Mouse (Mus musculus) stomach, embryonic 16.5 days (tissue): ENCODE results near the gene Arhgef3. TPM values are rescaled to one million over a fixed set of nuclear protein-coding genes. Genes with fewer than 3 reads are reported as not detected.

Experiments used
- ATAC-seq: fragments of 200-750 bp; cut with Nextera tagmentation; 2 replicates; pipeline ENCODE4 v1.8.0; 2017; ENCODE audit warnings: moderate number of reproducible peaks, moderate TSS enrichment; ENCODE audit not compliant: insufficient read depth, low FRiP score
- H3K27ac ChIP-seq: fragments of 300-500 bp; sonication (generic); 2 replicates; pipeline ENCODE4 v1.5.1; 2014; ENCODE audit warnings: low read length
- H3K27me3 ChIP-seq: fragments of 300-500 bp; sonication (generic); 2 replicates; pipeline ENCODE4 v1.6.1; 2014; ENCODE audit warnings: low read length, control low read depth, mixed read lengths; ENCODE audit not compliant: control insufficient read depth, insufficient read depth
- H3K36me3 ChIP-seq: fragments of 300-500 bp; sonication (generic); 2 replicates; pipeline ENCODE4 v1.6.1; 2014; ENCODE audit warnings: low read length; ENCODE audit not compliant: control insufficient read depth, insufficient read depth
- H3K4me1 ChIP-seq: fragments of 300-500 bp; sonication (generic); 2 replicates; pipeline ENCODE4 v1.6.1; 2014; ENCODE audit warnings: low read length, control low read depth, mixed read lengths; ENCODE audit not compliant: control insufficient read depth, insufficient read depth
- H3K4me2 ChIP-seq: fragments of 300-500 bp; sonication (generic); 2 replicates; pipeline ENCODE4 v1.6.1; 2014; ENCODE audit warnings: low read depth, low read length, mixed read lengths
- H3K4me3 ChIP-seq: fragments of 300-500 bp; sonication (generic); replicated peaks from 2 replicates; pipeline ENCODE4 v1.5.1; 2014; ENCODE audit warnings: mild to moderate bottlenecking, low read length
- H3K9ac ChIP-seq: fragments of 300-500 bp; sonication (generic); 2 replicates; pipeline ENCODE4 v1.6.1; 2014; ENCODE audit warnings: low read length
- H3K9me3 ChIP-seq: fragments of 300-500 bp; sonication (generic); replicated peaks from 2 replicates; pipeline ENCODE4 v1.6.1; 2016; ENCODE audit warnings: low read length, control low read depth; ENCODE audit not compliant: control insufficient read depth
- WGBS: fragments of 180-500 bp; shearing (Covaris S2); extraction: QIAGEN DNeasy Blood & Tissue Kit; methylation state at CpG from one replicate; pipeline ENCODE4 v1.1.7; 2014; 5-methylcytosine and 5-hydroxymethylcytosine counted together
- polyA plus RNA-seq: library from polyadenylated mRNA; unstranded; fragments of >200 nt; fragmentation: Nextera tagmentation; extraction: Ambion mirVana; gene quantifications from 2 replicates; pipeline ENCODE4 v1.2.1, GENCODE M21; 2015

Arhgef3 gene
- polyA plus RNA-seq, 1 experiment from 2014 or later, result 20.9 TPM

DNA sequence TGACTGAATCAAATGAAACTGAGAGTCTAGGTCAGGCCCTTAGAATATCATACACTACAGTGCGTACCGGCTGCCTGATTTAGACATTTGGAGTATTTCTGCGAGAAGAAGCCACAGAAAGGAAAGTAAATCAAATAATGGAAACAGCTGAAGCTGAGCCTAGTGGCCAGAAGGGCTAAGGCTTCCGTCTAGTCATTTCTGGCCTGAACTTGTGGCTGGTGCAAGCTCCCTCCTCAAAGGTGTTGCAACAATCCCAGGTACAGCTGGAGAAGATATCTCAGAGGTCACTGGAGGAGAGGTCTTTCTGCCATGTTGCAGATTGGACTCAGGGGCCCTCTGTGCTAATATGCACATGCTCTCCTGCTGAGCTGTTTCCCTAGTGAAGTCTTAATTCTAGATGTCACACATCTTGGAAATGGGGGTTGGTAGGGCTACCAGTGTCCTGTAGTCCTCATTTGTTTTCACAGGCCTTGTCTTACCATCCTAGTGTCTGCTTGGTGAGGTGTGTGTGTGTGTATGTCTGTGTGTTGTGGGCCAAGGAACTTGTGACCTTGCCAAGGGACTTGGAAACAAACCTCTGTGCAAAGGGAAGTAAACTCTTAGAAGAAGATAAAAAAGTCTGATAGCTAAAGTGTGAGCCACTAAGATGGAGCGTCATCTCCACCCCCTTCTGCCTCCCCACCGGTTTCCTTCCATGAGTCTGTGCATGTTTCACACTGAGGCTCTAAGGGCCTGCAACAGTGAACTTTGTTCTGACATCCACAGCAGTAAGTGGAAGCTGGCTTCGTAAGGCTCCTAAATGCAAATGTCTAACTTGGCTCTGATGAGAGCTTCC is 230.6 kb downstream of the Arhgef3 start:
- Histone ChIP-seq H3K9me3 (no peaks in the 10 kb centered on the region; the same call in 1 of the 2 replicates), H3K4me3 (no peak overlapping the region), H3K27me3 (no peaks in the 10 kb centered on the region), H3K9ac (no peak overlapping the region), H3K4me1 (peaks cover 21% of the 10 kb centered on the region), H3K36me3 (no peaks in the 10 kb centered on the region), H3K27ac (no peak overlapping the region), H3K4me2 (no peak overlapping the region)
- no peak for ATAC-seq
- 76% methylated on average over 7 of the region's 7 CpGs for WGBS

DNA sequence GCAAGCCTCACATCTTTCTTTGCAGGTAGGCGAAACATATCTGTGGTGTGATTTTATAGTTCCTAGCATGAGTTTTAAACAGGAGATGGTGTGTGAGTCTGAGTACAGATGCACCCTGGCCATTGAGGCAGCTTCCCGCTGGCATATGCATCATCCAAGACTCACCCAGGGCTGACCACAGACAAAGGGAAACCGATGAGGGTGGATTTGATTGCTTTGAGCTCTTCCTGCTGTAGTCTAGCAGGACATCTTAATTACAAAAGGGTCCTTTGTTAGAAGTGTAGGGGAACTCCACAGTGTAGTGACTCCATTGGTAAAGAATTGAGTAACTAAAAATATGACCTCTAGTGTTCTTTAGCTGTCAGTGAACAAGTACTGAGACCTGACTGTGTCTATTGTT is 232.5 kb downstream of the Arhgef3 start:
- WGBS, result 66% methylated on average over 3 of the region's 3 CpGs
- Histone ChIP-seq H3K27me3 (no peaks in the 10 kb centered on the region), H3K4me2 (no peak overlapping the region), H3K36me3 (no peaks in the 10 kb centered on the region), H3K9me3 (no peaks in the 10 kb centered on the region; the same call in 1 of the 2 replicates), H3K4me3 (no peak overlapping the region), H3K4me1 (peaks cover 32% of the 10 kb centered on the region), H3K27ac (no peak overlapping the region; the same call in 1 of the 2 replicates), H3K9ac (no peak overlapping the region)
- ATAC-seq, result no peak

DNA sequence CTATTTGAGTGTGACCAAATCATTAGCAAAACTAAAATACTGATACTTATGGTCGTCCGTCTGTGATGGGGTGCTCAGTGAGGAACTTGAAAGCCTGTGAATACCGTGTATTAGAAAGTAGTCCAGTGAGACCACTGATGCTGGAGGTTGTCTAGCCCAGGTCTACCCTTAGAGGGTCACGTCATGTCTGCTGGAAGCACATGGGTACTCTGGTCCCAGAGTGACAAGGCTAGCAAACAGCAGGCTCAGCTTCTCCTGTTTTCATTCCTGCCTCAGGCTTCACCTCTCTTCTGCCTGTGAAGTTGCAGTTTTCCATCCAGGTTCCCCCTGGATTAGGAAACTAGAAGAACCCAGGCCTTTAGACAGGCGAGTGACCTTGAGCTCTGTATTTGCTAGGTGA is 233.0 kb downstream of the Arhgef3 start:
- Histone ChIP-seq H3K9ac (no peak overlapping the region), H3K4me1 (peaks cover 34% of the 10 kb centered on the region), H3K27me3 (no peaks in the 10 kb centered on the region), H3K4me3 (no peak overlapping the region), H3K27ac (peak overlapping the region; percentile 27; the same call in 1 of the 2 replicates), H3K36me3 (no peaks in the 10 kb centered on the region), H3K4me2 (no peak overlapping the region), H3K9me3 (no peaks in the 10 kb centered on the region; the same call in 1 of the 2 replicates)
- no peak for ATAC-seq
- WGBS, result 83% methylated on average over 5 of the region's 5 CpGs

DNA sequence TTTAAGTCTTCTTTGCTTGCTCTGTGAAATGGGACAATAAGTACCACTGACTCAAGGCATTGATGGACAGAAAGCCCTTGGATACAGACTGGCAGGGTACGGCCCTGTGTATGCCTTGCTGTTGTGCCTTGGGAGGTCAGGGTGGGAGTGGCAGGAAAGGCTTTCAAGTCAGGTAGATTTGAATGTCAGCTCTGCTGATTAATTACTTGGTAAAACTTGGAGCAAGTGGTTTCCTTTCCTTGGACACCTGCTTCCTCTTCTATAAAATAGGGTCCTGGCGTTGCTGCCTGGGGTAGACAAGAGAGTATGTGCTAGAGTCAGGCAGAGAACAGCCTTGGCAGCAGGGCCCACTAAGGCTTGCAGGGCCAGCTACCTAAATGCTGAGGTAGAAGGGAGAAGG is 233.4 kb downstream of the Arhgef3 start:
- Histone ChIP-seq H3K4me2 (no peak overlapping the region), H3K4me1 (peaks cover 37% of the 10 kb centered on the region), H3K27me3 (no peaks in the 10 kb centered on the region), H3K9me3 (no peaks in the 10 kb centered on the region; the same call in 1 of the 2 replicates), H3K9ac (no peak overlapping the region), H3K36me3 (no peaks in the 10 kb centered on the region), H3K4me3 (no peak overlapping the region), H3K27ac (peak overlapping the region; percentile 27; the same call in 1 of the 2 replicates)
- no peak for ATAC-seq
- WGBS, result 67% methylated on average over 2 of the region's 2 CpGs

DNA sequence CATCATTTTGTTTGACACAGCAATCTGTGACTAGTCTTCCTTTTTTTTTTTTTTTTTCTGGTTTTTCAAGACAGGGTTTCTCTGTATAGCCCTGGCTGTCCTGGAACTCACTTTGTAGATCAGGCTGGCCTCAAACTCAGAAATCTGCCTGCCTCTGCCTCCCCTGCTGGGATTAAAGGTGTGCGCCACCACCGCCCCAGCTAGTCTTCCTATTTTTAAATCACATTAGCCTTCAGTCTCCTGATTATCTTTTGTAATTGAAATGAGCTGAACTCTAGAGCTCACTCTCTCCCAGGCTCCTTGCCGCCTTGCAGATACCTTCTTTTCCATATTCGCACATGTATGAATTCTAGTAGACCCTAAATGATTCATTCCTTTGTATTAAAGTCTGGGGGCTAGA is 234.0 kb downstream of the Arhgef3 start:
- no peak for ATAC-seq
- 96% methylated on average over 4 of the region's 4 CpGs for WGBS
- no peaks in the 10 kb centered on the region for H3K27me3 ChIP-seq

DNA sequence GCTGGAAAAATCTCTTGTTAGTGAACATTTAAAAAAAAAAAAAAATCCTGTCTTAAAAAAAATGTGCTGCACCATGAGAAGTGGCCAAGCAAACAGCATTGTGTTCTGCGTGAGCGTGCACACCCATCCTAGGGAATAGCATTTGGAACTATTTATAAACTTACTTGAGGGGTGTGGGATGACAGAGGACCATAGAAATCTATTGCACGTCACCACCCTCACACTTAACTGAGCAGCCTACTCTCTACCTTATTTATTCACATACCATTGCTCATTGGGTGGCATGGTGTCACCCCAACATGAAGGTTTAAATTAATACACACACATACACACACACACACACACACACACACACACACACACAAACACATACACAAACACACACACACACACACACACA is 234.4 kb downstream of the Arhgef3 start:
- no peaks in the 10 kb centered on the region for H3K9me3 ChIP-seq
- WGBS, result 78% methylated on average over 3 of the region's 3 CpGs
- no peaks in the 10 kb centered on the region for H3K36me3 ChIP-seq
- no peaks in the 10 kb centered on the region for H3K27me3 ChIP-seq
- no peak overlapping the region for H3K9ac ChIP-seq
- no peak overlapping the region for H3K27ac ChIP-seq
- H3K4me1 ChIP-seq, result peaks cover 40% of the 10 kb centered on the region
- no peak overlapping the region for H3K4me2 ChIP-seq
- H3K4me3 ChIP-seq, result no peak overlapping the region
- ATAC-seq, result no peak

More for the DNA sequence above, 234.0 kb downstream of the Arhgef3 start:
- Histone ChIP-seq H3K36me3 (no peaks in the 10 kb centered on the region), H3K4me3 (no peak overlapping the region), H3K9me3 (no peaks in the 10 kb centered on the region; the same call in 1 of the 2 replicates), H3K4me1 (peaks cover 40% of the 10 kb centered on the region), H3K4me2 (no peak overlapping the region), H3K27ac (no peak overlapping the region), H3K9ac (no peak overlapping the region)

DNA sequence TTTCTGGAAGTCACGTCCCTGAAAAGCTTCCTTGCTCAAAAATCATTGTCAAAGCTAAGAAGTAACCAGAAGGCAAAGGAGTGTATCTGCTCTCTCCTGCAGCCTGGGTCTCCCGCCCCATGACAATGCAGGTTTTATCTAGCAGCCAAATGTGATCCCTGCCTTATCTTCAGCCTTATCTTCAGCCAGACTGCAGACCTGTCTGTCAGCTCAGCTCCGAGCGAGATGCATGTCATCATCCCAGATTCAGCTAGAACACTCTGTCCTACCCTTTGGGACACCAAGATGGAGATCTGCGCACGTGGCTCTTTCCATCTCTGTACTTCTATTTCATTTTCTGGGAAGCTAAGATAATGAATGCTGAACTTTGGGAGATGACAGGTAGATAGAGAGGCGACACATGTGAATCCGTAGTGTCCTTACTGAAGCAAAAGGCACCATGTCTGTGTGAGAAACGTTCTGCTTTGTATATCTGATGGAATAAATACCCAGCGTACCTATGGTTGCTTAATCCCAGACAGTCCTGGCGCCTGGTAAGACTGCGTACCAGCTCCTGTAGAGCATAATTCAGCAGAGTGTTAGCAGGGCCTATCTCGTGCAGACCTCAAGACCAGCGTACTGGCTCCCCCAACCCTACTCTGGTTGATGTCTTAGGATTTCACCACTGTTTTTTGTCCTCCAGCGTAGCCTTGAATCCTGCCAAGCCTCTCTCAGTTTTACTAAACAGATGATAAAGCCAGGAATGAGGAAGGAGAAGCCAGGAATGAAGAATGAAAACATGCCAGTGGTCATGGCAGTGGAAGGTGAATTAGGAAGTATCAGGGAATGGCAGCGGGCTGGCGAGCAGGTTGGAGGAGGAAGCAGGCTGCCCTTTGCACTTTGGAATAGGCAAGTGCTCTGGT is 235.4 kb downstream of the Arhgef3 start:
- Histone ChIP-seq H3K9me3 (no peaks in the 10 kb centered on the region), H3K9ac (no peak overlapping the region), H3K4me2 (no peak overlapping the region), H3K27ac (peak overlapping the region; percentile 94), H3K36me3 (no peaks in the 10 kb centered on the region), H3K27me3 (no peaks in the 10 kb centered on the region), H3K4me1 (peaks cover 40% of the 10 kb centered on the region), H3K4me3 (no peak overlapping the region)
- ATAC-seq, result peak; percentile 40; the same call in 1 of the 2 replicates
- WGBS, result 71% methylated on average over 17 of the region's 17 CpGs

DNA sequence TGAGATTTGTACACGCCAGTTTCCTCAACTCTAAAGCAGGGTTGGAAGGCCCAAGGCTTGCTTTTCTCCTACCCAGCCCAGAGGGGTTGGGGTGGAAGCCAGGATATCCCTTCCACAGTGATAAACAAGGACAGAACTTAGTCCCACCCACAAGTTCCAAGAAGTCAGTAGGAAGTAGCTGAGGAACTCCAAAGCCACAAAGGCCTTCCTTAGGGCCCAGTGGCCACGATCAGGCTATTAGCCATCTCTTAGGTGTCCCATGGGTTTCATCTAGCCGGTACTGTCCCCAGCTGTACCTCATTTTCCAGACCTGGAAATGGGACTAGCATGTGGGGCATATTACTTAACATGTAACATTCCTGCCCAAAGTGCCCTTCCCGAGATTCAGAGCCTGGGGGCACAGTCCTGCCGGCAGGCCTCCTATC is 236.4 kb downstream of the Arhgef3 start:
- WGBS, result 59% methylated on average over 5 of the region's 5 CpGs
- Histone ChIP-seq H3K4me3 (no peak overlapping the region), H3K27me3 (no peaks in the 10 kb centered on the region), H3K36me3 (no peaks in the 10 kb centered on the region), H3K4me2 (no peak overlapping the region), H3K9me3 (no peaks in the 10 kb centered on the region), H3K27ac (peak overlapping the region; percentile 94), H3K9ac (no peak overlapping the region), H3K4me1 (peaks cover 37% of the 10 kb centered on the region)
- ATAC-seq, result no peak
